Mouse (Mus musculus) NIH3T3 (cell line): ENCODE measurements around the gene Ccdc142.

Experiments used
- DNase-seq: peaks from one replicate; pipeline ENCODE4 v3.0.0-alpha.2; 2012; ENCODE audit warnings: low read depth

Ccdc142 gene

GRCm38 (mm10) chr6:83101316-83101687, at the start of gene Ccdc142, which contains the start of gene Gm42688:
Gene Ccdc142 (plus strand): TSS chr6:83101601.
Gene Gm42688 (plus strand): TSS chr6:83101617.
- DNase-seq: peak; percentile 89

GRCm38 (mm10) chr6:83053136-83053960, 48.1 kb upstream of the Ccdc142 start:
- peak; percentile 73 for DNase-seq

- DNase-seq: peak; percentile 100
These were observed 47.1 kb upstream of the Ccdc142 start, which contains the start of gene Aup1 for GRCm38 (mm10) chr6:83054074-83054851. Gene Aup1 (plus strand): TSS chr6:83054521.

GRCm38 (mm10) chr6:83054871-83055431, 46.5 kb upstream of the Ccdc142 start, which contains the start of gene Htra2:
Gene Htra2 (minus strand): TSS chr6:83055273.
- peak; percentile 68 for DNase-seq

- DNase-seq: no peak
These were observed 43.6 kb upstream of the Ccdc142 start, which contains the start of gene Dqx1 for GRCm38 (mm10) chr6:83057790-83058189. Gene Dqx1 (plus strand): TSS chr6:83057844.

GRCm38 (mm10) chr6:83058725-83059124, 42.7 kb upstream of the Ccdc142 start:
- DNase-seq: no peak

- no peak for DNase-seq
These were observed 35.4 kb upstream of the Ccdc142 start for GRCm38 (mm10) chr6:83065995-83066394.

- peak; percentile 58 for DNase-seq
These were observed 35.0 kb upstream of the Ccdc142 start for GRCm38 (mm10) chr6:83066441-83066840.

GRCm38 (mm10) chr6:83068221-83068620, 33.2 kb upstream of the Ccdc142 start:
- DNase-seq: no peak

GRCm38 (mm10) chr6:83068706-83069487, 32.5 kb upstream of the Ccdc142 start:
- no peak for DNase-seq

- DNase-seq: no peak
These were observed 31.7 kb upstream of the Ccdc142 start for GRCm38 (mm10) chr6:83069488-83070246.

GRCm38 (mm10) chr6:83070247-83070310, 31.3 kb upstream of the Ccdc142 start, which contains the start of gene Tlx2:
Gene Tlx2 (minus strand): TSS chr6:83070293.
- no peak for DNase-seq

- no peak for DNase-seq
These were observed 30.8 kb upstream of the Ccdc142 start for GRCm38 (mm10) chr6:83070311-83071219.

GRCm38 (mm10) chr6:83071220-83071619, 30.2 kb upstream of the Ccdc142 start:
- no peak for DNase-seq

- peak; percentile 55 for DNase-seq
These were observed 26.4 kb upstream of the Ccdc142 start for GRCm38 (mm10) chr6:83074979-83075378.

GRCm38 (mm10) chr6:83077630-83078323, 23.6 kb upstream of the Ccdc142 start, which contains the start of gene Pcgf1:
Gene Pcgf1 (plus strand): TSS chr6:83077869.
- peak; percentile 85 for DNase-seq

- peak; percentile 99 for DNase-seq
These were observed 23.0 kb upstream of the Ccdc142 start for GRCm38 (mm10) chr6:83078324-83078858.

- no peak for DNase-seq
These were observed 21.2 kb upstream of the Ccdc142 start for GRCm38 (mm10) chr6:83080210-83080609.

GRCm38 (mm10) chr6:83083497-83083896, 17.9 kb upstream of the Ccdc142 start:
- no peak for DNase-seq
